Mouse (Mus musculus) intestine, postnatal 0 days (tissue): Measurements from ENCODE around the gene Rusc2. TPM values are rescaled to one million over a fixed set of nuclear protein-coding genes. Genes with fewer than 3 reads are reported as not detected.

ENCODE experiments used
- ATAC-seq: fragments of 200-750 bp; cut with Nextera tagmentation; 2 replicates; pipeline ENCODE4 v1.8.0; 2017; ENCODE audit warnings: mild to moderate bottlenecking, moderate TSS enrichment, moderate library complexity
- H3K27ac ChIP-seq: fragments of 300-500 bp; sonication (generic); 2 replicates; pipeline ENCODE4 v1.5.1; 2014; ENCODE audit warnings: mild to moderate bottlenecking, low read depth, low read length, moderate library complexity
- H3K27me3 ChIP-seq: fragments of 300-500 bp; sonication (generic); replicated peaks from 2 replicates; pipeline ENCODE4 v1.6.1; 2014; ENCODE audit warnings: low read length, mixed read lengths; ENCODE audit not compliant: control insufficient read depth, insufficient read depth
- H3K36me3 ChIP-seq: fragments of 300-500 bp; sonication (generic); 2 replicates; pipeline ENCODE4 v1.6.1; 2014; ENCODE audit warnings: mild to moderate bottlenecking, moderate library complexity; ENCODE audit not compliant: control insufficient read depth, insufficient read depth
- H3K4me1 ChIP-seq: fragments of 300-500 bp; sonication (generic); replicated peaks from 2 replicates; pipeline ENCODE4 v1.6.1; 2014; ENCODE audit warnings: antibody characterized with exemption, low read length, mixed read lengths; ENCODE audit not compliant: control insufficient read depth, insufficient read depth
- H3K4me2 ChIP-seq: fragments of 300-500 bp; sonication (generic); replicated peaks from 2 replicates; pipeline ENCODE4 v1.6.1; 2014; ENCODE audit warnings: low read depth, mild to moderate bottlenecking, moderate library complexity
- H3K4me3 ChIP-seq: fragments of 300-500 bp; sonication (generic); 2 replicates; pipeline ENCODE4 v1.5.1; 2014; ENCODE audit warnings: low read depth, low read length
- H3K9ac ChIP-seq: fragments of 300-500 bp; sonication (generic); 2 replicates; pipeline ENCODE4 v1.6.1; 2014; ENCODE audit warnings: mild to moderate bottlenecking, low read depth, low read length
- H3K9me3 ChIP-seq: fragments of 300-500 bp; sonication (generic); 2 replicates; pipeline ENCODE4 v1.6.1; 2016; ENCODE audit warnings: mixed run types; ENCODE audit not compliant: control insufficient read depth
- CTCF ChIP-seq: sonication (generic); IDR thresholded peaks from 2 replicates; pipeline ENCODE4 v1.5.1; 2016; ENCODE audit warnings: low read depth, mild to moderate bottlenecking, control low read depth, antibody characterized with exemption, moderate library complexity
- WGBS: fragments of 180-500 bp; shearing (Covaris S2); extraction: QIAGEN DNeasy Blood & Tissue Kit; methylation state at CpG from one replicate; pipeline ENCODE4 v1.1.7; 2014; 5-methylcytosine and 5-hydroxymethylcytosine counted together
- polyA plus RNA-seq: library from polyadenylated mRNA; unstranded; fragments of >200 nt; fragmentation: Nextera tagmentation; extraction: Ambion mirVana; gene quantifications from 2 replicates; pipeline ENCODE4 v1.2.1, GENCODE M21; 2015

The Rusc2 gene
- polyA plus RNA-seq, 1 experiment from 2014 or later = 12.1 TPM

- Histone ChIP-seq H3K9me3 (no peaks in the 10 kb centered on the region), H3K27ac (peak overlapping the region; percentile 94), H3K9ac (peak overlapping the region; percentile 96), H3K4me2 (peak overlapping the region; percentile 95), H3K27me3 (no peaks in the 10 kb centered on the region), H3K36me3 (peaks cover 18% of the 10 kb centered on the region), H3K4me3 (peak overlapping the region; percentile 97), H3K4me1 (0 out of 2 replicates have a peak, but pooled peaks cover 8% of the 10 kb centered on the region)
- under 1% methylated on average over 33 of the region's 33 CpGs for WGBS
- peak; percentile 98 for TF ChIP-seq CTCF
- peak; percentile 90 for ATAC-seq
These were observed 60.3 kb downstream of the Rusc2 start for GRCm38 (mm10) chr4:43442044-43442443.

- ATAC-seq = peak; percentile 81
- WGBS = under 1% methylated on average over 78 of the region's 88 CpGs
- no peaks in the 10 kb centered on the region for H3K27me3 ChIP-seq
- TF ChIP-seq CTCF = no peak
- no peaks in the 10 kb centered on the region for H3K9me3 ChIP-seq
- H3K4me1 ChIP-seq = 0 out of 2 replicates have a peak, but pooled peaks cover 8% of the 10 kb centered on the region
- H3K27ac ChIP-seq = peak overlapping the region; percentile 94
- peaks cover 25% of the 10 kb centered on the region for H3K36me3 ChIP-seq
- H3K9ac ChIP-seq = peak overlapping the region; percentile 96
- peak overlapping the region; percentile 97 for H3K4me3 ChIP-seq
- H3K4me2 ChIP-seq = peak overlapping the region; percentile 95
These were observed 60.9 kb downstream of the Rusc2 start for GRCm38 (mm10) chr4:43442456-43443361.

GRCm38 (mm10) chr4:43443511-43443910 lies 61.7 kb downstream of the Rusc2 start:
- H3K4me3 ChIP-seq = peak overlapping the region; percentile 97
- ATAC-seq = no peak
- peak overlapping the region; percentile 96 for H3K9ac ChIP-seq
- peak overlapping the region; percentile 95 for H3K4me2 ChIP-seq
- H3K27me3 ChIP-seq = no peaks in the 10 kb centered on the region
- H3K36me3 ChIP-seq = peaks cover 28% of the 10 kb centered on the region
- TF ChIP-seq CTCF = no peak
- peak overlapping the region; percentile 94 for H3K27ac ChIP-seq
- 0 out of 2 replicates have a peak, but pooled peaks cover 8% of the 10 kb centered on the region for H3K4me1 ChIP-seq
- WGBS = under 1% methylated on average over 28 of the region's 28 CpGs
- no peaks in the 10 kb centered on the region for H3K9me3 ChIP-seq

GRCm38 (mm10) chr4:43447251-43447650 lies 65.5 kb downstream of the Rusc2 start:
- no peak for TF ChIP-seq CTCF
- Histone ChIP-seq H3K36me3 (peaks cover 28% of the 10 kb centered on the region), H3K4me1 (0 out of 2 replicates have a peak, but pooled peaks cover 8% of the 10 kb centered on the region), H3K4me2 (no peak overlapping the region), H3K27me3 (no peaks in the 10 kb centered on the region), H3K9me3 (no peaks in the 10 kb centered on the region), H3K9ac (no peak overlapping the region), H3K4me3 (no peak overlapping the region), H3K27ac (no peak overlapping the region)
- WGBS = 84% methylated on average over 13 of the region's 13 CpGs
- no peak for ATAC-seq

- Histone ChIP-seq H3K36me3 (peaks cover 28% of the 10 kb centered on the region), H3K4me3 (no peak overlapping the region), H3K9ac (no peak overlapping the region), H3K27me3 (peaks cover 11% of the 10 kb centered on the region), H3K4me1 (0 out of 2 replicates have a peak, but pooled peaks cover 8% of the 10 kb centered on the region), H3K9me3 (no peaks in the 10 kb centered on the region), H3K27ac (no peak overlapping the region), H3K4me2 (no peak overlapping the region)
- TF ChIP-seq CTCF = no peak
- no peak for ATAC-seq
- WGBS = 93% methylated on average over 3 of the region's 3 CpGs
These were observed 66.8 kb downstream of the Rusc2 start for GRCm38 (mm10) chr4:43448554-43448953.

GRCm38 (mm10) chr4:43452315-43452714 lies 70.5 kb downstream of the Rusc2 start:
- no peak for ATAC-seq
- TF ChIP-seq CTCF = no peak
- no peaks in the 10 kb centered on the region for H3K9me3 ChIP-seq
- H3K27me3 ChIP-seq = peaks cover 26% of the 10 kb centered on the region
- H3K4me2 ChIP-seq = no peak overlapping the region
- no peaks in the 10 kb centered on the region; the same call in 1 of the 2 replicates for H3K4me1 ChIP-seq
- no peak overlapping the region for H3K9ac ChIP-seq
- H3K4me3 ChIP-seq = no peak overlapping the region
- no peak overlapping the region for H3K27ac ChIP-seq
- 47% methylated on average over 11 of the region's 11 CpGs for WGBS
- peaks cover 7% of the 10 kb centered on the region for H3K36me3 ChIP-seq
